Mouse (Mus musculus) olfactory bulb, adult 2 months (tissue): ENCODE data around the gene Ist1.

ENCODE experiments used
- CTCF ChIP-seq: fragments of 200-500 bp; IDR thresholded peaks from 2 replicates; pipeline ENCODE4 v1.5.1; 2012; ENCODE audit warnings: low read depth, mild to moderate bottlenecking, low read length, moderate library complexity; ENCODE audit not compliant: insufficient read depth
- POLR2A ChIP-seq: fragments of 200-500 bp; IDR thresholded peaks from 2 replicates; pipeline ENCODE4 v1.6.1; 2012; ENCODE audit warnings: mild to moderate bottlenecking, low read depth, low read length, moderate library complexity; ENCODE audit not compliant: insufficient read depth

DNA sequence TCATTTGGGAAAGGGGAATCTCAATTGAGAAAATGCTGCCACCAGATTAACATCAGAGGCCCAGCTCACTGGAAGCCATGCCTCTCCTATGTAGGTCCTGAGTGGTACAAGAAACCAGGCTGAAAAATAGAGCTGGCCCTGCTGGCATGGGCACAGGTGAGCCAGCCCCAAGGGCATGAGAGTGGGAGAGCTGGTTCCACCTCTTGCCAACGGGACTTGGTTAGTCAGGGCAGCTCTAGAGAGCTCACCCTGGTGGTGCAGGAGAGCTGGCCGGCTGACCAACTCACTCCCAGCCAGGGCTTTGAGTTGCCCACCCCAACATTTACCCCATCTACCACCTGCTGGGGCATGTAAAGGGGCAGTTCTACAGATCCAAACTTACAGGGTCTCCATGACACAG is 19.5 kb downstream of the Ist1 start:
- TF ChIP-seq POLR2A (no peak), CTCF (no peak)
